In the genomic region with DNA sequence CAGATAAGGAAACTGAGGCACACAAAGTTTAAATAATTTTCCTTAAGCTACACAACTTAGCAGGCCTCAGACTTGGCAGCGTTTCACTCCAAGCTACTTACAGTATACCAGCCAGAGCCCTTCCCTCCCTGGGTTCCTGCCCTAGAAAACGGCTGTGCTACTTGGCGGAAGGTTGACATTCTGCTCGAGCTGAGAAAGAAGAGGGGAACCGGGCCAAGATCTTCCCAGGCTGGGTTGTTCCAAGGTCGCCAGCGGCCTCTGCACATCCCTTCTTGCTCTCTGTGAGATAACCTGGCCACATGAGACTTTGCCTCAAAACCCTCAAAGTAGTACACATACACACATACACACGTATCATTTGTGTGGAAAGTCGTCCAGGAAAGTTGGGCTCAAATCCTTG, we compare ENCODE assay signal across 8 mouse cellular contexts. TPM values are rescaled to one million over a fixed set of nuclear protein-coding genes. Genes with fewer than 3 reads are reported as not detected.
A peak's percentile ranks its signal among the peaks of the same experiment; 100 is the strongest.
DNase-seq lines count a peak whose midpoint lies in the region; ATAC-seq and TF ChIP-seq lines count a peak whose summit lies in the region.

No protein-coding gene starts in this region.

- no peaks in the 10 kb centered on the region for H3K9me3 ChIP-seq in MEL (replicated peaks; ENCODE audit: insufficient read depth, low read length)
- no peaks in the 10 kb centered on the region for H3K9me3 ChIP-seq in heart, embryonic 12.5 days (replicated peaks)
- H3K9me3 ChIP-seq in kidney, embryonic 15.5 days (replicated peaks): no peaks in the 10 kb centered on the region
- H3K9me3 ChIP-seq in lung, postnatal 0 days (ENCODE audit: low read length): no peaks in the 10 kb centered on the region
- no peaks in the 10 kb centered on the region for H3K9me3 ChIP-seq in stomach, postnatal 0 days (ENCODE audit: control insufficient read depth, low read length)

- peak overlapping the region; percentile 90 for H3K9ac ChIP-seq in MEL (ENCODE audit: control insufficient read depth, low read depth, low read length, poor library complexity, severe bottlenecking)
- no peak overlapping the region for H3K9ac ChIP-seq in heart, embryonic 12.5 days
- no peak overlapping the region for H3K9ac ChIP-seq in kidney, embryonic 15.5 days
- H3K9ac ChIP-seq in lung, postnatal 0 days (replicated peaks; ENCODE audit: low read depth): no peak overlapping the region; the same call in 1 of the 2 replicates
- H3K9ac ChIP-seq in stomach, postnatal 0 days (ENCODE audit: low read length): no peak overlapping the region; the same call in 1 of the 2 replicates

- peaks cover 30% of the 10 kb centered on the region for H3K79me2 ChIP-seq in MEL (ENCODE audit: control insufficient read depth, insufficient read depth, low read length, poor library complexity)

- DNase-seq in 3134 (ENCODE audit: extremely low read depth, insufficient read length, low spot score) (peak; percentile 59), MEL (ENCODE audit: low read depth, low spot score) (peak; percentile 68)
- peak; percentile 70 to 82 for DNase-seq in cerebellum, postnatal 25 days
- DNase-seq in lung, postnatal 0 days (ENCODE audit: low spot score): peak; percentile 84
- peak; percentile 51 for DNase-seq in stomach, postnatal 0 days (ENCODE audit: low spot score)

- peaks cover 0 to 25% of the 10 kb centered on the region in 2 experiments; a peak in 2 of 4 replicates for H3K36me3 ChIP-seq in MEL (ENCODE audit: control insufficient read depth in 1 of 2, insufficient read depth in 2 of 2, low read length in 2 of 2)
- H3K36me3 ChIP-seq in heart, embryonic 12.5 days: peaks cover 2% of the 10 kb centered on the region
- no peaks in the 10 kb centered on the region for H3K36me3 ChIP-seq in kidney, embryonic 15.5 days
- H3K36me3 ChIP-seq in lung, postnatal 0 days (ENCODE audit: insufficient read depth, low read length): no peaks in the 10 kb centered on the region
- no peaks in the 10 kb centered on the region for H3K36me3 ChIP-seq in stomach, postnatal 0 days (ENCODE audit: control insufficient read depth, insufficient read depth, low read length)

- ATAC-seq in heart, embryonic 12.5 days (ENCODE audit: insufficient number of reproducible peaks, low FRiP score): no peak
- ATAC-seq in kidney, embryonic 15.5 days (replicated peaks; ENCODE audit: low FRiP score): no peak
- ATAC-seq in lung, postnatal 0 days: peak; percentile 8; the same call in 1 of the 2 replicates
- ATAC-seq in stomach, postnatal 0 days (ENCODE audit: low FRiP score, low TSS enrichment): no peak
- no peak for ATAC-seq in granulocyte monocyte progenitor cell, adult 5-6 weeks (replicated peaks; ENCODE audit: poor library complexity, severe bottlenecking)

- TF ChIP-seq EP300 in MEL (IDR thresholded peaks at IDR 0.05; ENCODE audit: low read depth in 1 of 2, low read length in 2 of 2): no peak; a peak in 1 of 4 replicates
- no peak for TF ChIP-seq EP300 in lung, postnatal 0 days (IDR thresholded peaks at IDR 0.05)
- no peak for TF ChIP-seq EP300 in stomach, postnatal 0 days (optimal IDR thresholded peaks at IDR 0.05)

- H3K4me2 ChIP-seq in heart, embryonic 12.5 days: peak overlapping the region; percentile 78
- H3K4me2 ChIP-seq in kidney, embryonic 15.5 days: peak overlapping the region; percentile 89
- H3K4me2 ChIP-seq in lung, postnatal 0 days (replicated peaks; ENCODE audit: low read depth, low read length): peak overlapping the region; percentile 93; the same call in 1 of the 2 replicates
- peak overlapping the region; percentile 83 for H3K4me2 ChIP-seq in stomach, postnatal 0 days (replicated peaks; ENCODE audit: low read depth)

- no peaks in the 10 kb centered on the region for H3K27me3 ChIP-seq in MEL (ENCODE audit: control insufficient read depth in 1 of 2, insufficient read depth in 2 of 2, low read length in 2 of 2)
- H3K27me3 ChIP-seq in heart, embryonic 12.5 days (replicated peaks): no peaks in the 10 kb centered on the region
- peaks cover 11% of the 10 kb centered on the region; the same call in 1 of the 2 replicates for H3K27me3 ChIP-seq in kidney, embryonic 15.5 days
- no peaks in the 10 kb centered on the region for H3K27me3 ChIP-seq in lung, postnatal 0 days (replicated peaks; ENCODE audit: insufficient read depth, low read length)
- H3K27me3 ChIP-seq in stomach, postnatal 0 days (ENCODE audit: control insufficient read depth, insufficient read depth, low read length): no peaks in the 10 kb centered on the region

- peak overlapping the region; percentile 66 for H3K27ac ChIP-seq in MEL (ENCODE audit: control insufficient read depth, low read depth, low read length)
- H3K27ac ChIP-seq in heart, embryonic 12.5 days (ENCODE audit: poor library complexity, severe bottlenecking): peak overlapping the region; percentile 97
- H3K27ac ChIP-seq in kidney, embryonic 15.5 days: peak overlapping the region; percentile 89; the same call in 1 of the 2 replicates
- H3K27ac ChIP-seq in lung, postnatal 0 days (ENCODE audit: low read length): peak overlapping the region; percentile 98
- H3K27ac ChIP-seq in stomach, postnatal 0 days (replicated peaks): peak overlapping the region; percentile 98

- TF ChIP-seq POLR2A in MEL (IDR thresholded peaks at IDR 0.05; ENCODE audit: control insufficient read depth in 1 of 2, insufficient read depth in 1 of 2, low read depth in 1 of 2, low read length in 2 of 2, poor library complexity in 1 of 2): no peak

- H3K4me1 ChIP-seq in MEL (ENCODE audit: control insufficient read depth in 1 of 2, insufficient read depth in 2 of 2, low read length in 2 of 2): peaks cover 8 to 36% of the 10 kb centered on the region in 2 experiments
- H3K4me1 ChIP-seq in heart, embryonic 12.5 days (replicated peaks): peaks cover 59% of the 10 kb centered on the region
- peaks cover 38% of the 10 kb centered on the region for H3K4me1 ChIP-seq in kidney, embryonic 15.5 days
- H3K4me1 ChIP-seq in lung, postnatal 0 days (ENCODE audit: insufficient read depth, low read depth, low read length): peaks cover 22% of the 10 kb centered on the region; the same call in 1 of the 2 replicates
- peaks cover 6% of the 10 kb centered on the region; the same call in 1 of the 2 replicates for H3K4me1 ChIP-seq in stomach, postnatal 0 days (replicated peaks; ENCODE audit: control insufficient read depth, insufficient read depth)

- no peak for TF ChIP-seq CTCF in MEL (IDR thresholded peaks at IDR 0.05 in 2 of 3, conservative IDR thresholded peaks at IDR 0.05 in 1 of 3; ENCODE audit: control insufficient read depth in 1 of 3, insufficient read depth in 1 of 3, low read depth in 2 of 3, low read length in 3 of 3, poor library complexity in 1 of 3, severe bottlenecking in 1 of 3)
- no peak for TF ChIP-seq CTCF in lung, postnatal 0 days (IDR thresholded peaks at IDR 0.05)
- no peak for TF ChIP-seq CTCF in stomach, postnatal 0 days (IDR thresholded peaks at IDR 0.05; ENCODE audit: low read depth)

- peak overlapping the region; percentile 72 to 87 for H3K4me3 ChIP-seq in MEL (ENCODE audit: control insufficient read depth in 1 of 2, insufficient read depth in 1 of 2, low read depth in 2 of 2, low read length in 2 of 2)
- no peak overlapping the region for H3K4me3 ChIP-seq in heart, embryonic 12.5 days
- H3K4me3 ChIP-seq in kidney, embryonic 15.5 days (replicated peaks): peak overlapping the region; percentile 91
- H3K4me3 ChIP-seq in lung, postnatal 0 days (ENCODE audit: low read depth, low read length): no peak overlapping the region; the same call in 1 of the 2 replicates
- peak overlapping the region; percentile 87; the same call in 1 of the 2 replicates for H3K4me3 ChIP-seq in stomach, postnatal 0 days (ENCODE audit: low read depth, low read length)

- 36% methylated on average over 9 of the region's 9 CpGs for WGBS in heart, embryonic 12.5 days
- 52% methylated on average over 9 of the region's 9 CpGs for WGBS in kidney, embryonic 15.5 days
- WGBS in lung, postnatal 0 days: 17% methylated on average over 9 of the region's 9 CpGs
- WGBS in stomach, postnatal 0 days: 17% methylated on average over 9 of the region's 9 CpGs

- TF ChIP-seq RAD21 in MEL (IDR thresholded peaks at IDR 0.05; ENCODE audit: low read depth, low read length): no peak

RNA-seq across cellular contexts. Expression of a gene that starts 1.7 kb away (rescaled TPM):
- 11.6 and 13.7 TPM in 2 replicates for total RNA-seq in MEL (2012; rRNA removed)
- 10 to 100 TPM in 1 of 2 experiments, not detected in 1; 32.3 TPM for polyA plus RNA-seq in MEL (2012; ENCODE audit: insufficient read depth in 1 of 2, insufficient read length in 2 of 2, low read depth in 1 of 2, low replicate concordance in 2 of 2, missing spikeins in 1 of 2)
- polyA plus RNA-seq in heart, embryonic 12.5 days (2016; fragmentation: Nextera tagmentation; extraction: Ambion mirVana): 24.5 and 25.9 TPM in 2 replicates
- 12.9 and 13.5 TPM in 2 replicates for polyA plus RNA-seq in kidney, embryonic 15.5 days (2015; fragmentation: Nextera tagmentation; extraction: Ambion mirVana)
- 24.4 and 27.3 TPM in 2 replicates for polyA plus RNA-seq in lung, postnatal 0 days (2015; fragmentation: Nextera tagmentation; extraction: Ambion mirVana)
- 17.6 and 20.8 TPM in 2 replicates for polyA plus RNA-seq in stomach, postnatal 0 days (2015; fragmentation: Nextera tagmentation; extraction: Ambion mirVana)
- 25.5 and 25.6 TPM in 2 replicates for total RNA-seq in granulocyte monocyte progenitor cell, adult 5-6 weeks (2014; fragmentation: Nextera tagmentation)
- 5.0 and 10.1 TPM in 2 replicates for total RNA-seq in granulocyte monocyte progenitor cell, adult 5-6 weeks (2017)

RNA-seq across cellular contexts. Expression of a gene that starts 15.8 kb away (rescaled TPM):
- 1.3 and 2.7 TPM in 2 replicates for total RNA-seq in MEL (2012; rRNA removed)
- polyA plus RNA-seq in MEL (2012; ENCODE audit: insufficient read depth in 1 of 2, insufficient read length in 2 of 2, low read depth in 1 of 2, low replicate concordance in 2 of 2, missing spikeins in 1 of 2): 1 to 10 TPM in 1 of 2 experiments, not detected in 1; 6.6 TPM
- polyA plus RNA-seq in heart, embryonic 12.5 days (2016; fragmentation: Nextera tagmentation; extraction: Ambion mirVana): 10.2 and 11.4 TPM in 2 replicates
- polyA plus RNA-seq in kidney, embryonic 15.5 days (2015; fragmentation: Nextera tagmentation; extraction: Ambion mirVana): 14.9 and 18.5 TPM in 2 replicates
- polyA plus RNA-seq in lung, postnatal 0 days (2015; fragmentation: Nextera tagmentation; extraction: Ambion mirVana): 23.5 and 26.4 TPM in 2 replicates
- polyA plus RNA-seq in stomach, postnatal 0 days (2015; fragmentation: Nextera tagmentation; extraction: Ambion mirVana): 6.2 TPM in 2 replicates
- total RNA-seq in granulocyte monocyte progenitor cell, adult 5-6 weeks (2014; fragmentation: Nextera tagmentation): 141 and 238 TPM in 2 replicates
- 155 and 176 TPM in 2 replicates for total RNA-seq in granulocyte monocyte progenitor cell, adult 5-6 weeks (2017)

RNA-seq across cellular contexts. Expression of a gene that starts 32.4 kb away (rescaled TPM):
- total RNA-seq in MEL (2012; rRNA removed): 17.4 and 19.2 TPM in 2 replicates
- polyA plus RNA-seq in MEL (2012; ENCODE audit: insufficient read depth in 1 of 2, insufficient read length in 2 of 2, low read depth in 1 of 2, low replicate concordance in 2 of 2, missing spikeins in 1 of 2): 10 to 100 TPM in 1 of 2 experiments, not detected in 1; 38.6 TPM
- polyA plus RNA-seq in heart, embryonic 12.5 days (2016; fragmentation: Nextera tagmentation; extraction: Ambion mirVana): 25.0 and 31.0 TPM in 2 replicates
- 16.2 and 20.8 TPM in 2 replicates for polyA plus RNA-seq in kidney, embryonic 15.5 days (2015; fragmentation: Nextera tagmentation; extraction: Ambion mirVana)
- 8.5 and 9.6 TPM in 2 replicates for polyA plus RNA-seq in lung, postnatal 0 days (2015; fragmentation: Nextera tagmentation; extraction: Ambion mirVana)
- 3.6 and 5.3 TPM in 2 replicates for polyA plus RNA-seq in stomach, postnatal 0 days (2015; fragmentation: Nextera tagmentation; extraction: Ambion mirVana)
- total RNA-seq in granulocyte monocyte progenitor cell, adult 5-6 weeks (2014; fragmentation: Nextera tagmentation): 60.4 and 74.6 TPM in 2 replicates
- 32.7 and 36.7 TPM in 2 replicates for total RNA-seq in granulocyte monocyte progenitor cell, adult 5-6 weeks (2017)

Comparison
In these comparisons a context has a peak if more than half of its experiments do, and no peak if none do; other contexts are left out.
1. H3K4me3 ChIP-seq: peak in MEL (2 of 2), kidney, embryonic 15.5 days (single experiment) and stomach, postnatal 0 days (single experiment); none in heart, embryonic 12.5 days (single experiment) and lung, postnatal 0 days (single experiment).
2. Peak in every context shown above with its lines, with median percentiles within 50 percentile points of each other: DNase-seq, H3K27ac ChIP-seq and H3K4me2 ChIP-seq.